Mouse (Mus musculus): ENCODE results near the gene Aqp3. TPM values are rescaled to one million over a fixed set of nuclear protein-coding genes. Genes with fewer than 3 reads are reported as not detected.

Aqp3 gene
- polyA plus RNA-seq, 1 experiment: not detected

DNA sequence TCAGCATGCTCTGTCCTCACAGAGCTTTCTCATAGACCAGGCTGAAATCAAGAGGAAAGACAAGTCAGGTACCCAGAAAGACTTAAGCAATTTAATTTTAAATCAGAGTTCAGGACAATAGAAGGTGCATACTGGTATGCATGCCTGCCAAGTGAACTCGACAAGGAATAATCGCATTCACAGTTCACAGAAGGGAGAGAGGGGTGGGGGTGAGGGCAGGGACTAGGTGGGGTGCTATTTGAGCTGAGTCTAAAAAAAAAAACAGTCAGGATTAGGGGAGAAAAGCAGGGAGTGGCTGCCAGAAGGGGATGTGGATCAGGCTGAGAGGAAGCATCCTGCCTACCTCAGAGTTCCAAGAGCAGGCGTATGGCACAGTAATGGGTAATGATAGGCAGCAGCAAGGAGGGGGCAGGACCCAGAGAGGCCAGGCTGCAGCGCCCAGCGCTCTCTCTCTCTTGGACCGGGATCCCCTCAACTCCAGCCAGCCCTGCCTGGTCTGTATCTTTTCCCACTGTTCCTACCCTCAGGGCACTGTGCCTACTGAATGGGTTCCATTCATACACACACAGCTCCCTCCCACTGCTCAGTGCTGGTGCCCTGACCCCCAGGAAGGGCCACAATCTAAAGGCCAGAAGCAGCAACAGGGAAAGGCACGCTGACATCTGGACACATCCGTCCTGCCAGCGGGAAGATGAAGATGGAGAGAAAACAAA lies 16.5 kb upstream of the Aqp3 start:
- no peak overlapping the region for H3K27ac ChIP-seq (ENCODE audit: insufficient read depth, low read depth, low read length)
- H3K4me1 ChIP-seq (ENCODE audit: control insufficient read depth, insufficient read depth, low read length): no peaks in the 10 kb centered on the region
- H3K4me3 ChIP-seq (ENCODE audit: insufficient read depth, low read depth, low read length): no peak overlapping the region
- WGBS: 65% methylated on average over 9 of the region's 9 CpGs
- no peak for TF ChIP-seq CTCF (IDR thresholded peaks at IDR 0.05; ENCODE audit: insufficient read depth, low read depth, low read length)
- no peak for TF ChIP-seq POLR2A (IDR thresholded peaks at IDR 0.05; ENCODE audit: insufficient read depth, low read depth, low read length)

DNA sequence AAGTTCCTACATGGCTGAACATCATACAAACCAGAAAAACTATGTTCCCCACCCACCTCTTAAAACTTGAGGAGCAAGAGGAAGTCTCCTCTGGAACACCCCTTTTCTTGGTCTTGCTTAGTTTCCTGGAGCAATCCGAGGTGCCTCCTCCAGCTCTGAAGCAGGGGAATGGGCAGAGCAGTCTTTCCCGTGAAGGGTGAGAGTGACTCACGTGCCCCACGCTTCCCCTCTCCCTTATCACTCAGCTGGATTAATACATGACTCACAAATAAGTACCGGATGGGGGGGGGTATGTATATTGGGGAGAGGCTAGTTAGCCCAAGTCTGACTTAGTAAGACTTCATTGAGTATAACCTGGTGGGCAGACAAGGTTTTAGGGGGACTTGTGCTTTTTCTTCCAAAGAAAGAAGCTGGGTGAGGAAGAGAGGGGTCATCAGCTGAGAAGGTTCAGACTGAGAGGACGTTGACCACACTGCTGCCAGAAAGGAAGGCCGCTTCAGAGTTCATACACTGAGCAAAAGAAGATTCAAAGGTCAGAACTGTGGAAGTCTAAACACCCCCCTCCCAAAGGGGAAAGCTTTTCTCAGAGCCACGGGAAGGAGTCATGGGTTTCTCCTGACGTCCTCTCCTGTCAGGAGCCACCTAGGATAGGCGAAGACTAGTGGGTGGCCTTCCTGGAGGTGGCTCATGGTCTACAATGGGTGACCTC lies 10.9 kb upstream of the Aqp3 start:
- TF ChIP-seq POLR2A (IDR thresholded peaks at IDR 0.05; ENCODE audit: insufficient read depth, low read depth, low read length) (no peak), CTCF (IDR thresholded peaks at IDR 0.05; ENCODE audit: insufficient read depth, low read depth, low read length) (no peak)
- Histone ChIP-seq H3K4me1 (ENCODE audit: control insufficient read depth, insufficient read depth, low read length) (peaks cover 10% of the 10 kb centered on the region), H3K4me3 (ENCODE audit: insufficient read depth, low read depth, low read length) (no peak overlapping the region), H3K27ac (ENCODE audit: insufficient read depth, low read depth, low read length) (no peak overlapping the region)
- 70% methylated on average over 10 of the region's 10 CpGs for WGBS

DNA sequence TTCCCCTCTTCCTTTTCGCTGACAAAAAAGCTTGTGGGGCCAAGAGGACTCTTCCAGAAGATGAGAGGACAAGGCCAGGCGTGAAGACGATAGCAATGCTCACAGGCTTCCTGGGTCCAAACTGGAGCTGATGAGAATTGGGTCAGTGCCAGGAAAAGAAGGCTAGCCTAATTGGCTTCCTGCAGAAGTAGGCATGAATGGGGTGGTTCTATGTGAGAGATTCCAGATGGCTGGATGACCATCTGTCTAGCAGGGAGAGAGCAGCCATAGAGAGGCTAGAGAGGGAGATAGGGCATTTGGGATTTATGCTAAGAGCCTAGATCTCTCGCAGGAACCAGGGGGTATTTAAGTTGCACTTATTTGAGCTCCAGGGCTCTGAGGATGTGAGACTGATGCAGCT lies 9.5 kb upstream of the Aqp3 start:
- peaks cover 10% of the 10 kb centered on the region for H3K4me1 ChIP-seq (ENCODE audit: control insufficient read depth, insufficient read depth, low read length)
- H3K4me3 ChIP-seq (ENCODE audit: insufficient read depth, low read depth, low read length): no peak overlapping the region
- 67% methylated on average over 4 of the region's 4 CpGs for WGBS
- TF ChIP-seq CTCF (IDR thresholded peaks at IDR 0.05; ENCODE audit: insufficient read depth, low read depth, low read length) (no peak), POLR2A (IDR thresholded peaks at IDR 0.05; ENCODE audit: insufficient read depth, low read depth, low read length) (no peak)
- H3K27ac ChIP-seq (ENCODE audit: insufficient read depth, low read depth, low read length): no peak overlapping the region

DNA sequence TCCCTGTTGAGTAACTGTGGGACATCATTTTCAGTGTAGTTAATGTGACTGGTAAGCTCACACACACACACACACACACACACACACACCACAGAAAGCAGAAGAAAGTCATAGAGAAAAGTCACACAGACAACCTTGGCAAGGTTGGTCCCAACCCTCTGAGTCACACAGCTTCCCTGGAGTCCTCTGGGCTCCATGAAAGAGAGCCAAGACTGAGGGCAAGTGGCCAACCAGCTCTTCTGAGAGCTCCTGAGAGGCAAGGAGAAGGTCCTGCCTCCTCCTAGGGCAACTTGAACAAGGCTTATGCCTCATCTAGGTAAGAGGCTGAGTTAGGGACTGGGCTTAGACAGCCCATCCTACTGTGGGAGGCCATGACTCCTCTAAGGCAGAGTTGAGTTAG lies 4.9 kb upstream of the Aqp3 start:
- Histone ChIP-seq H3K27ac (ENCODE audit: insufficient read depth, low read depth, low read length) (no peak overlapping the region), H3K4me1 (ENCODE audit: control insufficient read depth, insufficient read depth, low read length) (peaks cover 11% of the 10 kb centered on the region), H3K4me3 (ENCODE audit: insufficient read depth, low read depth, low read length) (no peak overlapping the region)
- no peak for TF ChIP-seq POLR2A (IDR thresholded peaks at IDR 0.05; ENCODE audit: insufficient read depth, low read depth, low read length)
- no peak for TF ChIP-seq CTCF (IDR thresholded peaks at IDR 0.05; ENCODE audit: insufficient read depth, low read depth, low read length)

DNA sequence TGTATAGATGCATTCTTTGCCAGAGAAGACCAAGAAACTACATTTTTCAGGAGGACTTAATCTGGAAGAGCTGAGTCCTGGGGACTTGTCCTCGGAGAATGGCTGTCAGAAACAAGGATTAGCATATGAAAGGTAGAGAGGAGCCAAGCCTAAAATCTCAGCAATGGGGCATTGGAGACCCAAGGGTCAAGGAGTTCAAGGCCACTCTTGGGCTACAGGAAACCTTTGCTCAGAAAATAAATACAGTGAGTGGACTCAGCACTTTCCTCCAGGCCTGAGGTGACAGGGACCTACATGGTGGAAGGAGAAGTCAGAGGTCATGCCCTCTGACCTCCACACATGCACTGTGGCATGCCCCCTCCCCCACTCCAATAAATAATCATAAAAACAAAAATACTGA lies 3.0 kb upstream of the Aqp3 start:
- Histone ChIP-seq H3K4me3 (ENCODE audit: insufficient read depth, low read depth, low read length) (no peak overlapping the region), H3K27ac (ENCODE audit: insufficient read depth, low read depth, low read length) (no peak overlapping the region), H3K4me1 (ENCODE audit: control insufficient read depth, insufficient read depth, low read length) (peaks cover 11% of the 10 kb centered on the region)
- TF ChIP-seq CTCF (IDR thresholded peaks at IDR 0.05; ENCODE audit: insufficient read depth, low read depth, low read length) (no peak), POLR2A (IDR thresholded peaks at IDR 0.05; ENCODE audit: insufficient read depth, low read depth, low read length) (no peak)
- WGBS: 38% methylated on average over 1 of the region's 1 CpGs

DNA sequence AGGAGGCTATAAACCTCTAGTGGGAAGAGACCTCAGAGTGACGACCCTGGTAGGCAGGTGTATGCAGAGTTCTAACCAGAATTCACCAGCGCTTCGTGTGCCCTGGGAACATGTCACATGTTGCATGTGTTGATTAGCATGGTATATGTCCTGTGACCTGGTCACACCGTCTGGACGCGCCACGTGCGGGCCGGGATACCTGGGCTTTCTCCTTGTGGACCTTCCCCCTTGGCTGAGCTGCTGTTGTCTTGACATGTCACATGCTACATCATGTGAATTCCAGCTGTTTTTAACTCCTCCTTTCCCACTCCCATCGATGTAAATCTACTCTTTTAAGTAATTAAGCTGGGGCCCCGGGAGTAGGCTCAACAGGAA lies 581 bp upstream of the Aqp3 start:
- Histone ChIP-seq H3K4me3 (ENCODE audit: insufficient read depth, low read depth, low read length) (no peak overlapping the region), H3K4me1 (ENCODE audit: control insufficient read depth, insufficient read depth, low read length) (peaks cover 11% of the 10 kb centered on the region), H3K27ac (ENCODE audit: insufficient read depth, low read depth, low read length) (no peak overlapping the region)
- TF ChIP-seq POLR2A (IDR thresholded peaks at IDR 0.05; ENCODE audit: insufficient read depth, low read depth, low read length): no peak
- no peak for TF ChIP-seq CTCF (IDR thresholded peaks at IDR 0.05; ENCODE audit: insufficient read depth, low read depth, low read length)
- 13% methylated on average over 11 of the region's 11 CpGs for WGBS

DNA sequence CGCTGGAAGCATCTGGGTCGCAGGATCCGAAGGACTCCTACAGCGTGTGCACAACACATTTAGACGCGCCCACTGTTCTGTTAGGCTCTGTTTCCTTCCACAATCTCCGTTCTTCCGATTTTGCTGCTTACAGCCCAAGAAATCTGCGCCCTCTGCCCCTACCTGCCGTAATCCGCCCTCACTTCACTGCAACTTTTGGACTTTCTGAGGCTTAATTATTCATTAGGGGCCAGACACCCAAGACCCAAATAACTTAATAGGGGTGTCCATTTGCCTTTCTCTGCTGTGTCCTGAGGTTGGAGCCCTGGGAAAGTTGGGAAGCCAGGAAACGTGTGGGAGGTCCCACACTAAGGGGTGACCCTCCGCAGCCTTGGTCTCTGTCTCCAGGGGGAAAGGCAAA lies 602 bp downstream of the Aqp3 start:
- Histone ChIP-seq H3K4me3 (ENCODE audit: insufficient read depth, low read depth, low read length) (no peak overlapping the region), H3K4me1 (ENCODE audit: control insufficient read depth, insufficient read depth, low read length) (peaks cover 11% of the 10 kb centered on the region), H3K27ac (ENCODE audit: insufficient read depth, low read depth, low read length) (no peak overlapping the region)
- 69% methylated on average over 13 of the region's 13 CpGs for WGBS
- TF ChIP-seq CTCF (IDR thresholded peaks at IDR 0.05; ENCODE audit: insufficient read depth, low read depth, low read length) (no peak), POLR2A (IDR thresholded peaks at IDR 0.05; ENCODE audit: insufficient read depth, low read depth, low read length) (no peak)

DNA sequence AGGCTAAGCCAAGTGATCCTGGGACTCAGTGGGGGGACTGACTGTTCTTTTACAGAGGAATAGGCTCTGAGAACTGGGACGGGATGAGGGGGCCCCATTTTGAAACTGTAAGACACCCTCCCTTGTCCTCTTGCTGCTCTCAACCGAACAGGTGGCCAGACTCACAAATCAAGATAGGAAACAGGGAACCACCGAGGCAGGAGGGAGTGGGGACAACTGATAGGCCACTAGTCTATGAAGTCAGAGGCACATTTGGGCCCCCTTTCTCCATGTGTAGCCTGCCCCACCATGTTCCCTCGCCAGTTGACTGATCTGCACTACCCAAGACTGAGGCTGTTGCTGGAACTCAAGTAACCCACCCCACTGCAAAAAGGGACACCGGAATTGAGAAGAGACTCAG lies 1.2 kb downstream of the Aqp3 start:
- Histone ChIP-seq H3K4me3 (ENCODE audit: insufficient read depth, low read depth, low read length) (no peak overlapping the region), H3K27ac (ENCODE audit: insufficient read depth, low read depth, low read length) (no peak overlapping the region), H3K4me1 (ENCODE audit: control insufficient read depth, insufficient read depth, low read length) (peaks cover 11% of the 10 kb centered on the region)
- TF ChIP-seq POLR2A (IDR thresholded peaks at IDR 0.05; ENCODE audit: insufficient read depth, low read depth, low read length) (no peak), CTCF (IDR thresholded peaks at IDR 0.05; ENCODE audit: insufficient read depth, low read depth, low read length) (no peak)
- WGBS: 92% methylated on average over 5 of the region's 5 CpGs

DNA sequence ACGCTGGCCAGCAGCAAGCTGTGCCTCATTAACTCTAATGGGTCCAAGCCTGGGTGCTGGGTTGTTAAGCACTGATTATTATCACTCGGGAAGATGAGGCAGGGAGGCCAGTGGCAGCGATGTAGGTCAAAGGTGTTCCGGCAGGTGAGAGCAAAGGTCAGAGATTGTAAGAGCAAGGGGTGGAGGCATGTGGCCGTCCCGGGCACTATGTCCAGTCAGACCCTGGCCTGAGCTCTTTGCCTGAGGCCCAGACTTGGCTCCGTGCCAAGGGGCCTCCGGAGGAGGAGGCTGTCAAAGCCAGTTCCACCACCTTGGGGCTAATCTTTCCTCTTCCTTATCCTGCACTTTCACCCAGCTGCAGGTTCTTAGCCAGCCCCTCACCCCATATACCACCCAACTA lies 1.8 kb downstream of the Aqp3 start:
- TF ChIP-seq CTCF (IDR thresholded peaks at IDR 0.05; ENCODE audit: insufficient read depth, low read depth, low read length) (no peak), POLR2A (IDR thresholded peaks at IDR 0.05; ENCODE audit: insufficient read depth, low read depth, low read length) (no peak)
- H3K4me1 ChIP-seq (ENCODE audit: control insufficient read depth, insufficient read depth, low read length): peaks cover 11% of the 10 kb centered on the region
- no peak overlapping the region for H3K4me3 ChIP-seq (ENCODE audit: insufficient read depth, low read depth, low read length)
- 73% methylated on average over 8 of the region's 8 CpGs for WGBS
- no peak overlapping the region for H3K27ac ChIP-seq (ENCODE audit: insufficient read depth, low read depth, low read length)

Data from olfactory bulb, adult 2 months (tissue).